Mouse (Mus musculus) CD4-positive, CD25-positive, alpha-beta regulatory T cell, adult 4 months (primary cell): ENCODE results near the gene Top1. TPM values are rescaled to one million over a fixed set of nuclear protein-coding genes. Genes with fewer than 3 reads are reported as not detected.
A peak's percentile ranks its signal among the peaks of the same experiment; 100 is the strongest.
"Not testable (repeated sequence)": the region's sequence is repeated elsewhere in the genome, so short reads cannot be mapped to it uniquely, and the experiment has no call there.

ENCODE experiments used
- ATAC-seq: one replicate; pipeline ENCODE4 v1.8.0; 2017
- polyA plus RNA-seq, 2 experiments: library from polyadenylated mRNA; unstranded; fragments of 100-300 nt; shearing (Covaris generic); gene quantifications; one replicate each; pipeline ENCODE4 v1.2.1; 2017

The Top1 gene
- polyA plus RNA-seq, 2 experiments from 2014 or later = 73.9 to 91.0 TPM

- ATAC-seq = no peak
Observed at GRCm38 (mm10) chr2:160630872-160631597, 14.7 kb upstream of the Top1 start.

- ATAC-seq = no peak
Observed at GRCm38 (mm10) chr2:160639911-160640717, 5.6 kb upstream of the Top1 start.

- no peak for ATAC-seq
Observed at GRCm38 (mm10) chr2:160641176-160641575, 4.5 kb upstream of the Top1 start.

- peak; percentile 16 for ATAC-seq
Observed at GRCm38 (mm10) chr2:160646144-160646844, 606 bp downstream of the Top1 start.

GRCm38 (mm10) chr2:160646845-160647178 is 1.1 kb downstream of the Top1 start:
- ATAC-seq = no peak

- no peak for ATAC-seq
Observed at GRCm38 (mm10) chr2:160648097-160648496, 2.4 kb downstream of the Top1 start.

- ATAC-seq = no peak
Observed at GRCm38 (mm10) chr2:160649072-160649471, 3.4 kb downstream of the Top1 start.

- ATAC-seq = no peak
Observed at GRCm38 (mm10) chr2:160651165-160651564, 5.5 kb downstream of the Top1 start.

GRCm38 (mm10) chr2:160653218-160653617 is 7.5 kb downstream of the Top1 start:
- ATAC-seq = no peak

GRCm38 (mm10) chr2:160655561-160655960 is 9.9 kb downstream of the Top1 start:
- ATAC-seq = no peak

- no peak for ATAC-seq
Observed at GRCm38 (mm10) chr2:160656234-160656633, 10.5 kb downstream of the Top1 start.

GRCm38 (mm10) chr2:160657801-160658442 is 12.2 kb downstream of the Top1 start:
- peak; percentile 60 for ATAC-seq

- ATAC-seq = no peak
Observed at GRCm38 (mm10) chr2:160658811-160659210, 13.1 kb downstream of the Top1 start.

GRCm38 (mm10) chr2:160664421-160664820 is 18.7 kb downstream of the Top1 start:
- ATAC-seq = no peak

- ATAC-seq = not testable (repeated sequence)
Observed at GRCm38 (mm10) chr2:160664986-160665385, 19.3 kb downstream of the Top1 start.

- ATAC-seq = no peak
Observed at GRCm38 (mm10) chr2:160667259-160667658, 21.6 kb downstream of the Top1 start.

- ATAC-seq = peak; percentile 37
Observed at GRCm38 (mm10) chr2:160700271-160700670, 54.6 kb downstream of the Top1 start.

GRCm38 (mm10) chr2:160701603-160702002 is 55.9 kb downstream of the Top1 start:
- ATAC-seq = peak; percentile 82

GRCm38 (mm10) chr2:160702824-160703223 is 57.1 kb downstream of the Top1 start:
- ATAC-seq = no peak

GRCm38 (mm10) chr2:160707673-160708072 is 62.0 kb downstream of the Top1 start:
- ATAC-seq = no peak

- no peak for ATAC-seq
Observed at GRCm38 (mm10) chr2:160715463-160716030, 69.9 kb downstream of the Top1 start.

GRCm38 (mm10) chr2:160717269-160717668 is 71.6 kb downstream of the Top1 start:
- no peak for ATAC-seq

GRCm38 (mm10) chr2:160718811-160719210 is 73.1 kb downstream of the Top1 start:
- ATAC-seq = no peak
